Mouse (Mus musculus) spleen, adult 2 months (tissue): ENCODE data around the gene Kmt2d.

Experiments
- CTCF ChIP-seq: fragments of 200-500 bp; IDR thresholded peaks from 2 replicates; pipeline ENCODE4 v1.5.1; 2011; ENCODE audit warnings: mild to moderate bottlenecking, inconsistent platforms; ENCODE audit not compliant: insufficient read depth, insufficient read length, insufficient replicate concordance; ENCODE audit errors: extremely low read depth
- POLR2A ChIP-seq: fragments of 200-500 bp; IDR thresholded peaks from 2 replicates; pipeline ENCODE4 v1.6.1; 2011; ENCODE audit warnings: low read depth, low read length, inconsistent platforms

DNA sequence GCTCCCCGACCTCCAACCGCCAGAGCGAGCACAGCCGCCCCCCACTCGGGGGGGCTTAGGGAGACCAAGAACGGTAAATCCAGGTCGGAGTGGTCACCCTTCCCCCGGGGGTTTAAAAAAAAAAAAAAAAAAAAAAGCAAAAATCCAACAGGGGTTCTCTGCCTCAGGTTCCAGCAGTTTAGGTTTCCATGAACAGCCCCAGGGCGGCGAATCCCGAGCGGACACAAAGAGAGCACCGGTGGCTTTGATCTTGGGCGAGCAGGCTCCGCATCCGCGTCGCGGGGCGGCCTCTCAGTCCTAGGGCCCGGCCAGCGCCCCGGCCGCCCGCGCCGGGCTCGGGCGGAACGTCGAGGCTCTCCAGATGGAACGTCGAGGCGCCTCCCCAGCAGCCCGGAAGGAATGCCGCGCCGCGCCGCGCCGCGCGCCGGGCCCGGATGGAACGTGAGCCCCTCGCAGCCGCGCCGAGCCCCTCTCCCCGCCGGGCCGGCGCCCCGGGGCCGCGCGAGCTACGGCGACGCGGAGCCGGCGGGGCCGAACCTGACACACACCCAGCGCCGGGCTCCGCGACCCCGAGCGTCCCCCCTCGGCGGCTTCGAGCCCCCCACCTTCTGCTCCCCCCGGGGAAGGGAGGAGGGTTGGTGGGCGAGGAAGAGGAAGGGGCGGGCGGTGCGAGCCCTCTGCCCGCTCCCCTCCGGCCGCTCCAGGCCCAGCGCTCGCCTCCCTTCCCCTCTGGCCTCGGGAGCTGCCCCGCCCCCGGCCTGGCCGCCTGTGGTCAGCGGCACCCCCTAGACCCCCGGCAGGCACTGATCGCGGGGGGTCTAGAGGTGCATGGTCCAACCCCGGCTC is at the start of gene Kmt2d:
- TF ChIP-seq CTCF (no peak), POLR2A (no peak)
